In the genomic region with DNA sequence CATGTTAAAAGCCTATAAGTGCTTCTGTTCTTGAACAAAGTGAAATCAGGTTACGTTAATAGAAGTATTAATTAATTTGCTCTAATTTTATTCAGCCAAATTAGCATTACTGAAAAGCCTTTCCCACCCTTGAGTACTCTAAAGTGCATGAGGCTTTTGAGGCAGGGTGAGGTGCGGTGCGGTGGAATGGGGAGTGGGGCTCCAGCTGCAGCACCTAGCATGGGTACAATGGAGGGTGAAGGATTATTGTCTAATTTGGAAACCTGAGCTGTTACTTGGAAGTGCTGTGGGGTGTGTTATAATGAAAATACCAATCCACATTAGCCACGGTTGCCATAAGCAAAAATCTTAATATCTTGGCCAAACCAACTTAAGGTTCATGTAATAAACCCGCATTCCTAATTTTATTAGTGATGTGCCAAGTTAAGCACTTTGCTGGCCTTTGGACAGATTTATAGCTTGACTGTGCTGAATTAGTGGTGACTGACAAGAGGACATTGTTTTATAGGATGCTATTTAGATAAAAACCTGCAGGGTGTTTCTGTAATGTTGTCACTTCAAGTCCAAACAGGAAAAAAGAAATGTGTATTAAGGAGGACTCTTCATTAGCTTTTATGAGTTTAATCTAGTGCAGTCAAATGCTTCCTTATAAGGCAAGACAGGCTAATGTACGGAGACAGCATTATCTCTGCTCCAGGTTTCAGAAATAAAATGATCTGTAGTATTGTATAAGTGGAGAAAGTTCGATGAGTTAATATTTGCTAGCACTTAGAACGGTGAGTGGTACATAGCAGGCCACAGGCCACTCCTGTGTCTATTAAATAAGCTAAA, we compare ENCODE assay signal across 29 mouse cellular contexts.
DNase-seq lines count a peak whose midpoint lies in the region; ATAC-seq lines count a peak whose summit lies in the region.
"Had no signal": no experiment of that assay in that cellular context is flagged by ENCODE, and none has a peak within 500 bp of the region (broad histone marks: within the 10 kb centered on the region; RNA-seq: fewer than 3 reads in every experiment).

No protein-coding gene starts in this region.

- no peaks in the 10 kb centered on the region for H3K27me3 ChIP-seq in neural tube, embryonic 12.5 days (replicated peaks)
- H3K27me3 ChIP-seq in neural tube, embryonic 15.5 days (replicated peaks), result no peaks in the 10 kb centered on the region
- no peaks in the 10 kb centered on the region for H3K27me3 ChIP-seq in forebrain, embryonic 16.5 days (replicated peaks; ENCODE audit: control insufficient read depth, insufficient read depth, low read length)
- no peaks in the 10 kb centered on the region for H3K27me3 ChIP-seq in intestine, embryonic 16.5 days (replicated peaks; ENCODE audit: control insufficient read depth, insufficient read depth, low read length)
- H3K27me3 ChIP-seq: embryonic facial prominence, embryonic 13.5 days; heart, embryonic 13.5 days; limb, embryonic 15.5 days; liver, embryonic 13.5 days; stomach, embryonic 15.5 days had no signal

- H3K9me3 ChIP-seq in neural tube, embryonic 12.5 days, result no peaks in the 10 kb centered on the region
- H3K9me3 ChIP-seq in neural tube, embryonic 15.5 days (replicated peaks), result no peaks in the 10 kb centered on the region
- no peaks in the 10 kb centered on the region for H3K9me3 ChIP-seq in forebrain, embryonic 16.5 days (ENCODE audit: control insufficient read depth, low read length)
- H3K9me3 ChIP-seq in intestine, embryonic 16.5 days (ENCODE audit: control insufficient read depth, low read length), result no peaks in the 10 kb centered on the region
- H3K9me3 ChIP-seq: embryonic facial prominence, embryonic 13.5 days; heart, embryonic 13.5 days; limb, embryonic 10.5 days; limb, embryonic 15.5 days; liver, embryonic 13.5 days; stomach, embryonic 15.5 days had no signal

- ATAC-seq in neural tube, embryonic 12.5 days (ENCODE audit: low FRiP score, low read depth), result 0 out of 2 replicates have a peak, but pooled peaks have one; percentile 50
- no peak for ATAC-seq in neural tube, embryonic 15.5 days (ENCODE audit: low FRiP score)
- peak; percentile 77 for ATAC-seq in forebrain, embryonic 16.5 days
- peak; percentile 96 for ATAC-seq in intestine, embryonic 16.5 days
- ATAC-seq: activated CD4-positive, CD25-positive, alpha-beta regulatory T cell, adult 4 months; lung, postnatal 0 days had no signal

- no peak overlapping the region for H3K27ac ChIP-seq in neural tube, embryonic 12.5 days
- no peak overlapping the region for H3K27ac ChIP-seq in neural tube, embryonic 15.5 days (replicated peaks)
- H3K27ac ChIP-seq in forebrain, embryonic 16.5 days (ENCODE audit: low read length), result no peak overlapping the region
- H3K27ac ChIP-seq in intestine, embryonic 16.5 days (ENCODE audit: low read length), result peak overlapping the region; percentile 73; the same call in 1 of the 2 replicates
- H3K27ac ChIP-seq: embryonic facial prominence, embryonic 13.5 days; gastrocnemius, adult 2 months; heart, embryonic 13.5 days; hindbrain, embryonic 14.5 days; limb, embryonic 10.5 days; limb, embryonic 15.5 days; liver, embryonic 13.5 days; stomach, embryonic 15.5 days had no signal

- H3K36me3 ChIP-seq in neural tube, embryonic 12.5 days, result no peaks in the 10 kb centered on the region
- no peaks in the 10 kb centered on the region for H3K36me3 ChIP-seq in neural tube, embryonic 15.5 days
- H3K36me3 ChIP-seq in forebrain, embryonic 16.5 days (ENCODE audit: control insufficient read depth, insufficient read depth), result no peaks in the 10 kb centered on the region
- no peaks in the 10 kb centered on the region for H3K36me3 ChIP-seq in intestine, embryonic 16.5 days (ENCODE audit: control insufficient read depth, insufficient read depth, low read length)
- H3K36me3 ChIP-seq: embryonic facial prominence, embryonic 13.5 days; heart, embryonic 13.5 days; limb, embryonic 10.5 days; limb, embryonic 15.5 days; liver, embryonic 13.5 days; stomach, embryonic 15.5 days had no signal

- WGBS in neural tube, embryonic 12.5 days, result 67% methylated on average over 8 of the region's 8 CpGs
- WGBS in neural tube, embryonic 15.5 days, result 51% methylated on average over 8 of the region's 8 CpGs
- 62% methylated on average over 8 of the region's 8 CpGs for WGBS in forebrain, embryonic 16.5 days
- WGBS in intestine, embryonic 16.5 days, result 46% methylated on average over 8 of the region's 8 CpGs

- no peak for DNase-seq in right cerebral cortex, adult 2 months (ENCODE audit: low spot score in 2 of 2)
- DNase-seq in cerebellum, adult 9-10 months, result no peak
- DNase-seq: adrenal gland, adult 2 months; B cell, adult 2 months; cerebellum, adult 11 months; cerebellum, adult 9-11 months; embryo, embryonic 11 days; gastrocnemius, adult 2 months; gastrocnemius, postnatal 36 days; heart, postnatal 10 days; kidney, adult 8-10 months; kidney, postnatal 10 days; layer of hippocampus, adult 9-11 months; liver, embryonic 13.5 days; lung, adult 18-20 months; right cerebral cortex, adult 18-20 months had no signal

- H3K4me1 ChIP-seq in neural tube, embryonic 12.5 days, result no peaks in the 10 kb centered on the region
- H3K4me1 ChIP-seq in neural tube, embryonic 15.5 days, result 0 out of 2 replicates have a peak, but pooled peaks cover 3% of the 10 kb centered on the region
- no peaks in the 10 kb centered on the region for H3K4me1 ChIP-seq in forebrain, embryonic 16.5 days (replicated peaks; ENCODE audit: control insufficient read depth, insufficient read depth, low read length)
- H3K4me1 ChIP-seq in intestine, embryonic 16.5 days (ENCODE audit: control insufficient read depth, insufficient read depth, low read length), result peaks cover 2% of the 10 kb centered on the region; the same call in 1 of the 2 replicates
- H3K4me1 ChIP-seq: heart, embryonic 13.5 days; limb, embryonic 15.5 days; liver, embryonic 13.5 days; stomach, embryonic 15.5 days had no signal

- no peak overlapping the region for H3K4me3 ChIP-seq in neural tube, embryonic 12.5 days
- H3K4me3 ChIP-seq in neural tube, embryonic 15.5 days (replicated peaks), result no peak overlapping the region
- no peak overlapping the region for H3K4me3 ChIP-seq in forebrain, embryonic 16.5 days (replicated peaks; ENCODE audit: low read length)
- H3K4me3 ChIP-seq in intestine, embryonic 16.5 days (ENCODE audit: low read length), result no peak overlapping the region
- H3K4me3 ChIP-seq: embryonic facial prominence, embryonic 13.5 days; erythroblast, embryonic 14.5 days; gastrocnemius, adult 2 months; heart, embryonic 13.5 days; limb, embryonic 10.5 days; limb, embryonic 15.5 days; liver, embryonic 13.5 days; stomach, embryonic 15.5 days had no signal

- no peak overlapping the region for H3K9ac ChIP-seq in neural tube, embryonic 12.5 days
- H3K9ac ChIP-seq in neural tube, embryonic 15.5 days (replicated peaks), result no peak overlapping the region
- no peak overlapping the region for H3K9ac ChIP-seq in forebrain, embryonic 16.5 days (replicated peaks; ENCODE audit: low read depth, low read length)
- H3K9ac ChIP-seq in intestine, embryonic 16.5 days (ENCODE audit: low read depth, low read length), result no peak overlapping the region
- H3K9ac ChIP-seq: embryonic facial prominence, embryonic 13.5 days; heart, embryonic 13.5 days; hindbrain, embryonic 14.5 days; limb, embryonic 15.5 days; liver, embryonic 13.5 days; stomach, embryonic 15.5 days had no signal

- no peak overlapping the region for H3K4me2 ChIP-seq in neural tube, embryonic 12.5 days (replicated peaks)
- H3K4me2 ChIP-seq in neural tube, embryonic 15.5 days, result no peak overlapping the region
- no peak overlapping the region for H3K4me2 ChIP-seq in forebrain, embryonic 16.5 days (ENCODE audit: low read length)
- H3K4me2 ChIP-seq in intestine, embryonic 16.5 days (ENCODE audit: low read depth, low read length), result 0 out of 2 replicates have a peak overlapping the region, but pooled peaks have one; percentile 19
- H3K4me2 ChIP-seq: embryonic facial prominence, embryonic 13.5 days; heart, embryonic 13.5 days; hindbrain, embryonic 14.5 days; limb, embryonic 15.5 days; liver, embryonic 13.5 days; stomach, embryonic 15.5 days had no signal
